Mouse (Mus musculus) liver, adult 2 months (tissue): ENCODE results near the gene Ets1. TPM values are rescaled to one million over a fixed set of nuclear protein-coding genes. Genes with fewer than 3 reads are reported as not detected.

Source experiments
- DNase-seq: peaks from one replicate; pipeline ENCODE4 v3.0.0-alpha.2; 2011; ENCODE audit warnings: low read depth, low spot score; ENCODE audit errors: extremely low read depth
- H3K27ac ChIP-seq: fragments of 200-500 bp; replicated peaks from 2 replicates; pipeline ENCODE4 v1.5.1; 2012; ENCODE audit warnings: low read depth, mild to moderate bottlenecking, control low read depth, inconsistent platforms, low read length; ENCODE audit not compliant: insufficient read depth
- H3K27me3 ChIP-seq: fragments of 200-500 bp; 2 replicates; pipeline ENCODE4 v1.6.1; 2012; ENCODE audit warnings: mild to moderate bottlenecking, moderate library complexity, low read length, inconsistent platforms; ENCODE audit not compliant: control insufficient read depth, insufficient read depth
- H3K36me3 ChIP-seq: fragments of 200-500 bp; 2 replicates; pipeline ENCODE4 v1.6.1; 2012; ENCODE audit warnings: low read length, inconsistent platforms; ENCODE audit not compliant: control insufficient read depth, insufficient read depth
- H3K4me1 ChIP-seq: fragments of 200-500 bp; 2 replicates; pipeline ENCODE4 v1.6.1; 2011; ENCODE audit warnings: low read length; ENCODE audit not compliant: control insufficient read depth, insufficient read depth
- H3K4me3 ChIP-seq: fragments of 200-500 bp; 2 replicates; pipeline ENCODE4 v1.5.1; 2011; ENCODE audit warnings: low read depth, mild to moderate bottlenecking, control low read depth, low read length, moderate library complexity; ENCODE audit not compliant: insufficient read depth
- H3K79me2 ChIP-seq: fragments of 200-500 bp; 2 replicates; pipeline ENCODE4 v1.6.1; 2012; ENCODE audit warnings: inconsistent platforms, mild to moderate bottlenecking, low read length, moderate library complexity; ENCODE audit not compliant: control insufficient read depth, insufficient read depth
- H3K9ac ChIP-seq: fragments of 200-500 bp; 2 replicates; pipeline ENCODE4 v1.6.1; 2012; ENCODE audit warnings: low read depth, mild to moderate bottlenecking, control low read depth, inconsistent platforms, low read length
- CTCF ChIP-seq: fragments of 200-500 bp; IDR thresholded peaks from 2 replicates; pipeline ENCODE4 v1.5.1; 2011; ENCODE audit warnings: low read depth, low read length, control low read depth
- POLR2A ChIP-seq: fragments of 200-500 bp; IDR thresholded peaks from 2 replicates; pipeline ENCODE4 v1.6.1; 2011; ENCODE audit warnings: low read length, control low read depth; ENCODE audit not compliant: insufficient read depth; ENCODE audit errors: extremely low read depth
- WGBS: fragments of 180-500 bp; shearing (Covaris S2); methylation state at CpG from one replicate; pipeline ENCODE4 v1.1.7; 2018; 5-methylcytosine and 5-hydroxymethylcytosine counted together
- polyA plus RNA-seq: library from polyadenylated mRNA; depleted of rRNA; stranded (reverse); fragments of >200 nt; gene quantifications from 2 replicates; pipeline ENCODE4 v1.2.3, GENCODE M21; 2012
- total RNA-seq: library from RNA; depleted of rRNA; stranded (reverse); fragments of >200 nt; gene quantifications from 2 replicates; pipeline ENCODE4 v1.2.3, GENCODE M21; 2014

The Ets1 gene
- total and polyA plus RNA-seq, 2 experiments: 7.6 to 18.8 TPM

GRCm38 (mm10) chr9:32593816-32594215 lies 42.2 kb upstream of the Ets1 start:
- Histone ChIP-seq H3K79me2 (no peaks in the 10 kb centered on the region), H3K27ac (no peak overlapping the region), H3K36me3 (no peaks in the 10 kb centered on the region), H3K9ac (no peak overlapping the region), H3K4me3 (no peak overlapping the region), H3K4me1 (no peaks in the 10 kb centered on the region; the same call in 1 of the 2 replicates), H3K27me3 (no peaks in the 10 kb centered on the region)
- WGBS: 11% methylated on average over 1 of the region's 1 CpGs
- no peak for TF ChIP-seq CTCF
- TF ChIP-seq POLR2A: no peak
- no peak for DNase-seq

GRCm38 (mm10) chr9:32594346-32594745 lies 41.7 kb upstream of the Ets1 start:
- Histone ChIP-seq H3K27me3 (no peaks in the 10 kb centered on the region), H3K79me2 (no peaks in the 10 kb centered on the region), H3K4me1 (no peaks in the 10 kb centered on the region; the same call in 1 of the 2 replicates), H3K36me3 (no peaks in the 10 kb centered on the region), H3K4me3 (no peak overlapping the region), H3K27ac (no peak overlapping the region), H3K9ac (no peak overlapping the region)
- WGBS: 29% methylated on average over 4 of the region's 4 CpGs
- DNase-seq: no peak
- TF ChIP-seq POLR2A: no peak
- TF ChIP-seq CTCF: no peak

- Histone ChIP-seq H3K36me3 (no peaks in the 10 kb centered on the region), H3K27ac (peak overlapping the region; percentile 65), H3K4me1 (no peaks in the 10 kb centered on the region; the same call in 1 of the 2 replicates), H3K79me2 (no peaks in the 10 kb centered on the region), H3K27me3 (no peaks in the 10 kb centered on the region), H3K4me3 (no peak overlapping the region), H3K9ac (no peak overlapping the region)
- TF ChIP-seq CTCF (no peak), POLR2A (no peak)
- no peak for DNase-seq
- WGBS: 59% methylated on average over 7 of the region's 7 CpGs
Observed at GRCm38 (mm10) chr9:32595076-32595820, 40.8 kb upstream of the Ets1 start.

GRCm38 (mm10) chr9:32596366-32596765 lies 39.7 kb upstream of the Ets1 start:
- Histone ChIP-seq H3K4me1 (no peaks in the 10 kb centered on the region; the same call in 1 of the 2 replicates), H3K79me2 (no peaks in the 10 kb centered on the region), H3K27ac (no peak overlapping the region), H3K4me3 (no peak overlapping the region), H3K9ac (no peak overlapping the region), H3K36me3 (no peaks in the 10 kb centered on the region), H3K27me3 (no peaks in the 10 kb centered on the region)
- TF ChIP-seq CTCF (no peak), POLR2A (no peak)
- 85% methylated on average over 8 of the region's 8 CpGs for WGBS
- DNase-seq: no peak

GRCm38 (mm10) chr9:32601953-32602352 lies 34.1 kb upstream of the Ets1 start:
- DNase-seq: no peak
- Histone ChIP-seq H3K36me3 (no peaks in the 10 kb centered on the region), H3K9ac (no peak overlapping the region), H3K27ac (no peak overlapping the region), H3K79me2 (no peaks in the 10 kb centered on the region), H3K4me1 (no peaks in the 10 kb centered on the region), H3K4me3 (no peak overlapping the region), H3K27me3 (no peaks in the 10 kb centered on the region)
- TF ChIP-seq POLR2A (no peak), CTCF (no peak)
- WGBS: 89% methylated on average over 5 of the region's 5 CpGs

- no peak for TF ChIP-seq CTCF
- TF ChIP-seq POLR2A: no peak
- H3K4me1 ChIP-seq: no peaks in the 10 kb centered on the region
Observed at GRCm38 (mm10) chr9:32603097-32603496, 32.9 kb upstream of the Ets1 start.

More at GRCm38 (mm10) chr9:32603097-32603496, 32.9 kb upstream of the Ets1 start:
- Histone ChIP-seq H3K79me2 (no peaks in the 10 kb centered on the region), H3K36me3 (no peaks in the 10 kb centered on the region), H3K27ac (no peak overlapping the region), H3K4me3 (no peak overlapping the region), H3K27me3 (no peaks in the 10 kb centered on the region), H3K9ac (no peak overlapping the region)
- 81% methylated on average over 7 of the region's 7 CpGs for WGBS
- DNase-seq: no peak
